Mouse (Mus musculus) heart, embryonic 15.5 days (tissue): ENCODE data around the gene Syt1. TPM values are rescaled to one million over a fixed set of nuclear protein-coding genes. Genes with fewer than 3 reads are reported as not detected.

Experiments
- ATAC-seq: fragments of 200-750 bp; cut with Nextera tagmentation; replicated peaks from 2 replicates; pipeline ENCODE4 v1.8.0; 2017; ENCODE audit warnings: low read depth, moderate TSS enrichment; ENCODE audit not compliant: insufficient number of reproducible peaks, insufficient read depth, low FRiP score
- H3K27ac ChIP-seq: fragments of 300-500 bp; sonication (generic); 2 replicates; pipeline ENCODE4 v1.5.1; 2015; ENCODE audit warnings: mild to moderate bottlenecking, inconsistent platforms
- H3K27me3 ChIP-seq: fragments of 300-500 bp; sonication (generic); 2 replicates; pipeline ENCODE4 v1.6.1; 2015; ENCODE audit warnings: inconsistent platforms
- H3K36me3 ChIP-seq: fragments of 300-500 bp; sonication (generic); 2 replicates; pipeline ENCODE4 v1.6.1; 2015; ENCODE audit warnings: mild to moderate bottlenecking, inconsistent platforms
- H3K4me1 ChIP-seq: fragments of 300-500 bp; sonication (generic); replicated peaks from 2 replicates; pipeline ENCODE4 v1.6.1; 2015; ENCODE audit warnings: inconsistent platforms
- H3K4me2 ChIP-seq: fragments of 300-500 bp; sonication (generic); 2 replicates; pipeline ENCODE4 v1.6.1; 2015; ENCODE audit warnings: inconsistent platforms, mild to moderate bottlenecking, moderate library complexity
- H3K4me3 ChIP-seq: fragments of 300-500 bp; sonication (generic); 2 replicates; pipeline ENCODE4 v1.5.1; 2015; ENCODE audit warnings: mild to moderate bottlenecking, inconsistent platforms
- H3K9ac ChIP-seq: fragments of 300-500 bp; sonication (generic); 2 replicates; pipeline ENCODE4 v1.6.1; 2015; ENCODE audit warnings: mild to moderate bottlenecking, inconsistent platforms
- H3K9me3 ChIP-seq: fragments of 300-500 bp; sonication (generic); replicated peaks from 2 replicates; pipeline ENCODE4 v1.6.1; 2016; ENCODE audit warnings: inconsistent platforms
- WGBS: fragments of 180-500 bp; shearing (Covaris S2); methylation state at CpG from one replicate; pipeline ENCODE4 v1.1.7; 2015; ENCODE audit warnings: mixed read lengths; 5-methylcytosine and 5-hydroxymethylcytosine counted together
- polyA plus RNA-seq: library from polyadenylated mRNA; unstranded; fragments of >200 nt; fragmentation: Nextera tagmentation; extraction: Ambion mirVana; gene quantifications from 2 replicates; pipeline ENCODE4 v1.2.1, GENCODE M21; 2015

The Syt1 gene
- polyA plus RNA-seq, 1 experiment from 2014 or later, result 0.47 TPM

- no peak overlapping the region for H3K9ac ChIP-seq
- ATAC-seq, result no peak
- no peaks in the 10 kb centered on the region for H3K27me3 ChIP-seq
- no peaks in the 10 kb centered on the region for H3K36me3 ChIP-seq
- H3K4me3 ChIP-seq, result no peak overlapping the region
- H3K4me1 ChIP-seq, result no peaks in the 10 kb centered on the region
- no peaks in the 10 kb centered on the region for H3K9me3 ChIP-seq
- no peak overlapping the region for H3K4me2 ChIP-seq
- WGBS, result 75% methylated on average over 6 of the region's 6 CpGs
- no peak overlapping the region for H3K27ac ChIP-seq
Observed at GRCm38 (mm10) chr10:108763722-108764121, 247.1 kb downstream of the Syt1 start.

DNA sequence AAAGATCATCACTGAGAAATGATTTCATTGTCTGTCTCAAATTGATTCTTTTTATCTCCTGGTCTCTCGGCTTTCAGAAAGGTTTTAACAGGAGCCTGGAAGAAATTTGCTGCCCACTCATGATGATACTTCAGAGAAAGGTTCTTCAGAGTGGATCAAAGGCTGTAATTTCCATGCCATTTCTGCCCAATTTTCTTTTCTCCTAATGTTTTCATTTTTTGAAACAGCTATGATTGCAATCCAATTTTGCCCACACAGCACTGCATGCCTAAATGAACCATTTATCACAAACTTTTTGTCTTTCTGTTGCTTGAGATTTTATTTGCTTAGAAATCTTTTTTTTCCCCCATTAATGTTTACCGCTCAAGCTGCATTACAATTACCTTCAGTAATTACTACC is 257.5 kb downstream of the Syt1 start:
- no peak overlapping the region for H3K4me3 ChIP-seq
- H3K9me3 ChIP-seq, result no peaks in the 10 kb centered on the region
- H3K4me2 ChIP-seq, result no peak overlapping the region
- no peak for ATAC-seq
- no peaks in the 10 kb centered on the region for H3K4me1 ChIP-seq
- 85% methylated on average over 2 of the region's 2 CpGs for WGBS
- no peak overlapping the region for H3K27ac ChIP-seq
- H3K27me3 ChIP-seq, result no peaks in the 10 kb centered on the region
- no peaks in the 10 kb centered on the region for H3K36me3 ChIP-seq
- H3K9ac ChIP-seq, result no peak overlapping the region

DNA sequence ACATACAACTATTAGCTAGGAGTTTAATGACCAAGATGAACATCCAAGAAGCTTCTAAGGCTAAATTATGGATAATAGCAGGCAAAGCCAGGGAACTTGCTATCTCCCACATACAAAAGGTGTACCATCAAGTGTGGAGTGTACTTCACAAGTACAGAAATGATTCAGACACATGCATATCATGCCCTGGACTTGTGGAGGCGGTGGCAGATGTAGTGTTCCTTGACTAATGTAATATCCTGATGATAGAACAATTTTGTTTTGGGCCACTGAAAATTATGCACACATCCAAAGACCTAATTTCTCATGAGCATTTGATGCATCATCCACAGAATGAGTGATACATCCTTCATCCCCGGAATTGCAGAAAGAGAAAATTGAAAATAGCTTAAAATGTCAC is 267.0 kb downstream of the Syt1 start:
- Histone ChIP-seq H3K27ac (no peak overlapping the region), H3K4me2 (no peak overlapping the region), H3K9me3 (no peaks in the 10 kb centered on the region), H3K4me3 (no peak overlapping the region), H3K9ac (no peak overlapping the region), H3K4me1 (no peaks in the 10 kb centered on the region), H3K27me3 (no peaks in the 10 kb centered on the region), H3K36me3 (no peaks in the 10 kb centered on the region)
- ATAC-seq, result no peak
- 74% methylated on average over 2 of the region's 2 CpGs for whole genome bisulfite sequencing

GRCm38 (mm10) chr10:108733982-108734381 is 276.8 kb downstream of the Syt1 start:
- Histone ChIP-seq H3K27ac (no peak overlapping the region), H3K4me1 (no peaks in the 10 kb centered on the region), H3K36me3 (no peaks in the 10 kb centered on the region), H3K9me3 (no peaks in the 10 kb centered on the region), H3K9ac (no peak overlapping the region), H3K4me3 (no peak overlapping the region), H3K27me3 (no peaks in the 10 kb centered on the region), H3K4me2 (no peak overlapping the region)
- WGBS, result 42% methylated on average over 2 of the region's 2 CpGs
- ATAC-seq, result no peak

- H3K4me1 ChIP-seq, result no peaks in the 10 kb centered on the region
- no peak overlapping the region for H3K4me3 ChIP-seq
- WGBS, result 72% methylated on average over 8 of the region's 8 CpGs
- no peaks in the 10 kb centered on the region for H3K27me3 ChIP-seq
- no peak for ATAC-seq
- no peak overlapping the region for H3K4me2 ChIP-seq
- H3K9ac ChIP-seq, result no peak overlapping the region
- H3K36me3 ChIP-seq, result no peaks in the 10 kb centered on the region
- H3K9me3 ChIP-seq, result no peaks in the 10 kb centered on the region
- H3K27ac ChIP-seq, result no peak overlapping the region
Observed at GRCm38 (mm10) chr10:108728961-108729360, 281.8 kb downstream of the Syt1 start.

DNA sequence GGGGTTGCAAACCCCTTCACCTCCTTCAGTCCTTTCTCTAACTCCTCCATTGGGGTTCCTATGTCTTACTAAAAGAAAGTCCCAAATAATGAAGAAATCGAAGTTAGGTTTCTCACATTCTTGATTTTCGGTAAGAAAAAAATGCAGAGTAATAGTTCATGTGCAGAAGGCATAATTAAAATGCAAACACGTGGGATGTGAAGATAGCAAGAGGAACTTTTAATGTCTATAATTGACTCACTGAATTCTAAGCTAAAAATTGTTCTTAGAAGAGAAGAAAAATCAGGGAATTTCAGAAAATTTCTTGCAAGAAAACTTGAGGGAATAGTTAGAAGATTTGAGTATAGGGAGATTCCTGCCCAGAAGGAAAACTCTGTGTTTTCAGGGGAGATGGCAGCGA is 284.4 kb downstream of the Syt1 start:
- Histone ChIP-seq H3K36me3 (no peaks in the 10 kb centered on the region), H3K27ac (no peak overlapping the region), H3K9me3 (no peaks in the 10 kb centered on the region), H3K4me2 (no peak overlapping the region), H3K27me3 (no peaks in the 10 kb centered on the region), H3K4me3 (no peak overlapping the region), H3K9ac (no peak overlapping the region), H3K4me1 (no peaks in the 10 kb centered on the region)
- no peak for ATAC-seq
- WGBS, result 78% methylated on average over 4 of the region's 4 CpGs

DNA sequence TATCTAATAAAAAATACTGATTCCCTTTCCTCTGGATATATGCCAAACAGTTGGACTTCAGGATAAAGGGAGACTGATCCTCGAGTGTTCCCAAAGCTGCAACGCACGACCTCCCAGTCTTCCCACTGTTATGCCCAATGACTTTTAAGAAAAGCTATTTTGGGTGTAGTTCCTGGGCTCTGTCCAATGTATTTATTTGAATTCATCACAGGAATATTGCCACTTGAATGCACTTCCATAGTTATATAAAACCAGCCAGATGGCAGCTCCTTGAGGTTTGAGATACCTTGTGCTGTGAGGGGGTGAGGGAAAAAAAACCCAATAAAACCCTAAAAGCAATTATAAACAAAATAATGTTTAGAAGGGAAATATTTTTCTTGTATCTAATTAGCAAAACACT is 285.9 kb downstream of the Syt1 start:
- Histone ChIP-seq H3K4me1 (no peaks in the 10 kb centered on the region), H3K9me3 (no peaks in the 10 kb centered on the region), H3K9ac (no peak overlapping the region), H3K4me2 (no peak overlapping the region), H3K27me3 (no peaks in the 10 kb centered on the region), H3K36me3 (no peaks in the 10 kb centered on the region), H3K27ac (no peak overlapping the region), H3K4me3 (no peak overlapping the region)
- ATAC-seq, result no peak
- WGBS, result 76% methylated on average over 3 of the region's 3 CpGs

DNA sequence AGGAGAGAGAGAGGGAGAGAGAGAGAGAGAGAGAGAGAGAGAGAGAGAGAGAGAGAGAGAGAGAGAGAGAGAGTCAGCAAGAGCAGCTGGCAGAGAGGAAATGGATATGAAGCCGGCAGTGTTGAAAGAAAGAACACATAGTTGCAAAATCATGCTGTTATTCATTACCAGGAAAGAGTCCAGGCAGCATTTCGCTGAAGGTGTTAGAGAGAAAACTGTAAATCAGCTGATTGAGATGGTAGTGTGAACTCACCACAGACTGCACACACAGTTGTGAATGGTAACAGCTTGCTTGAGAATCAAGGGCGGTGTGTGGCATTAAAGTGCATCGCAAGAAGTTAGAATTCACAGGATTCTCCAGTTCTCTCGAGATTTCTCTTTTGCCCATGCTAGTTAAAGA is 300.3 kb downstream of the Syt1 start:
- WGBS, result 58% methylated on average over 5 of the region's 5 CpGs
- H3K4me1 ChIP-seq, result no peaks in the 10 kb centered on the region
- ATAC-seq, result no peak
- no peak overlapping the region for H3K27ac ChIP-seq
- H3K36me3 ChIP-seq, result no peaks in the 10 kb centered on the region
- H3K4me3 ChIP-seq, result no peak overlapping the region
- H3K4me2 ChIP-seq, result no peak overlapping the region
- H3K27me3 ChIP-seq, result no peaks in the 10 kb centered on the region
- no peak overlapping the region for H3K9ac ChIP-seq
- no peaks in the 10 kb centered on the region for H3K9me3 ChIP-seq

- no peak overlapping the region for H3K9ac ChIP-seq
- no peak overlapping the region for H3K27ac ChIP-seq
- no peak overlapping the region for H3K4me3 ChIP-seq
- H3K36me3 ChIP-seq, result no peaks in the 10 kb centered on the region
- H3K4me2 ChIP-seq, result no peak overlapping the region
- 91% methylated on average over 3 of the region's 3 CpGs for WGBS
- H3K9me3 ChIP-seq, result no peaks in the 10 kb centered on the region
- H3K4me1 ChIP-seq, result no peaks in the 10 kb centered on the region
- H3K27me3 ChIP-seq, result no peaks in the 10 kb centered on the region
- no peak for ATAC-seq
Observed at GRCm38 (mm10) chr10:108705658-108706057, 305.1 kb downstream of the Syt1 start.

DNA sequence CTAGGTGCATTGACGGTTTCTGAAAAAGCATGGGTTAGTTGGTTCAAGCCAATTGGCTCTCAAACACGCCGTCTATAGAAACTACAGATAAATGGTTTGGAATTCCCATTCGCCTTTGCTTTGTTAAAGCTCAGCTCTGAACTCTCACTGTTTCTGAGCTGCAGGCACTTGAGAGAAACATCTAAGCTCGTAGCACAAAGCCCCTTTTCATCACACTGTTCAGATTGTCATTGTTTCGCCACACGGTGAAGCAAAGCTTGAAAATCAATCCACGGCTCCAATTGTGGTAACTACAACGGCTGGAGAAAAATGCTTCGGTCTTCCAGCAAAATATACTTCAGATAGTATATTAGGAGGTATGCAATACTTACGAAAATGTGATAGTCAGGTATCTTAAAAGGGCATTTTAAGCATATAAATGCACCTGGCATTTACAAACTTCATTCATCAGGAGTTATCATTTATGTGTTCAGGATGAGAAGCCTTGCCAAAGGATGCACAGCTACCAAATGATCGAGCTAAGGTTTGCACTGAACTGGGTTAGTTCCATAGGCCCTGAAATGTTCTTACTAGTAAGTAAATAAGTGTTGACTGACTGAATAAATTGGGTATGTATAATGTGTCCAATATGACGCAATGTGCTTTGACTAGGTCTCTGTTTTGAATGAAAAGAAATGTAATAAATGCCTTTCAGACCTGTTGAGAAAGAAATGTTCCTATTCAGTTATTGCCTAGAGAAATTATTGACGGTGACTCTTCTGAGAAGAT is 309.2 kb downstream of the Syt1 start:
- no peak for ATAC-seq
- no peak overlapping the region for H3K4me3 ChIP-seq
- H3K27ac ChIP-seq, result no peak overlapping the region
- WGBS, result 63% methylated on average over 14 of the region's 14 CpGs
- no peak overlapping the region for H3K4me2 ChIP-seq
- H3K4me1 ChIP-seq, result no peaks in the 10 kb centered on the region
- H3K27me3 ChIP-seq, result no peaks in the 10 kb centered on the region
- no peak overlapping the region for H3K9ac ChIP-seq
- H3K9me3 ChIP-seq, result no peaks in the 10 kb centered on the region
- no peaks in the 10 kb centered on the region for H3K36me3 ChIP-seq

DNA sequence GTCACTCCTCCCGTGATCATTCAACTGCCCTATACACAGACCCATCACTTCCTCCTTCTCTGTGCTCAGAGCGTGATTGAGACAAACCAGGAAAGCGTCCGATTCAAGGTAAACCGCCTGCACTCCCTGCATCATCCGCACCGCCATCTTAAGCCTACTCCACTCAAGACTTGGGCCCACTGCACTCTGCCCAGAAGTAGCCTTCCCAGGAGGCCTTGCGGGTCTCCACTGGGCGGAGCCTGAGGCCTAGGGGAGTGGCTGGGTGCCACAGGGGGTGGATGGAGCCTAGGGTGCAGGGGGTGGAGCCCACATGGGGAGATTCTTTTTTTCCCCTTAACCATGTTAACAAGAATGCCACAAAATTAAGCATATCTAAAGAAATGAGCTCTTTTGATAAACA is 310.8 kb downstream of the Syt1 start, which contains the start of gene Gm5136:
Gm5136 (minus strand) TSS at position 215 of the 400 bp plus-strand sequence.
- H3K4me2 ChIP-seq, result no peak within 1 kb of the TSS
- H3K36me3 ChIP-seq, result no peaks in the 10 kb centered on the region
- no peak within 1 kb of the TSS for H3K9ac ChIP-seq
- H3K4me3 ChIP-seq, result no peak within 1 kb of the TSS
- 90% methylated on average over 9 of the region's 9 CpGs for WGBS
- H3K27me3 ChIP-seq, result no peaks in the 10 kb centered on the region
- H3K27ac ChIP-seq, result no peak within 1 kb of the TSS
- H3K9me3 ChIP-seq, result no peaks in the 10 kb centered on the region
- no peak for ATAC-seq
- H3K4me1 ChIP-seq, result no peaks in the 10 kb centered on the region

GRCm38 (mm10) chr10:108697062-108697461 is 313.7 kb downstream of the Syt1 start:
- WGBS, result 54% methylated on average over 5 of the region's 5 CpGs
- Histone ChIP-seq H3K27ac (no peak overlapping the region), H3K27me3 (no peaks in the 10 kb centered on the region), H3K9me3 (no peaks in the 10 kb centered on the region), H3K4me3 (no peak overlapping the region), H3K9ac (no peak overlapping the region), H3K4me1 (no peaks in the 10 kb centered on the region), H3K4me2 (no peak overlapping the region), H3K36me3 (no peaks in the 10 kb centered on the region)
- ATAC-seq, result no peak
